Mouse (Mus musculus): ENCODE data around the gene Smim9. TPM values are rescaled to one million over a fixed set of nuclear protein-coding genes. Genes with fewer than 3 reads are reported as not detected.

Gene Smim9
- polyA plus RNA-seq, 1 experiment from 2014 or later = not detected

DNA sequence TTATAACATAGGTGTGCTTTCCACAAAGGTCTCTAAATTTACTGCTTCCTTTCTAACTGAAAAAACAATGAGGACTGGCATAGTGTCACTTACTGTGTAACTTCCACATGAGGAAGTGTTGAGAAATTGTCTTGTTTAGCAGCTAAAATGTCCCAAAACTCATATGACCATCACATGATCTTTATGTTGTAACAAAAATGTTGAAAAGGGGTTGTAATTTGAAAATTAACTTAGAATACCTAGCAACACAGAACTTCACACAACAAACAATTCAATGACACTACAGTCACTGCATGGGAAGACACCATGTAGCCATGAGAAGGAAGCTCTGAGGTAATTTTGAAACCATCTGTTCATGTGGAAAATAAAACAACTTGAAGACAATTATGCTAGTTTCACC lies 36.7 kb downstream of the Smim9 start:
- Histone ChIP-seq H3K4me1 (no peaks in the 10 kb centered on the region), H3K4me3 (no peak overlapping the region), H3K27me3 (no peaks in the 10 kb centered on the region), H3K9me3 (replicated peaks) (no peaks in the 10 kb centered on the region), H3K27ac (no peak overlapping the region), H3K36me3 (ENCODE audit: poor library complexity, severe bottlenecking) (no peaks in the 10 kb centered on the region), H3K4me2 (no peak overlapping the region), H3K9ac (no peak overlapping the region)
- ATAC-seq = no peak

DNA sequence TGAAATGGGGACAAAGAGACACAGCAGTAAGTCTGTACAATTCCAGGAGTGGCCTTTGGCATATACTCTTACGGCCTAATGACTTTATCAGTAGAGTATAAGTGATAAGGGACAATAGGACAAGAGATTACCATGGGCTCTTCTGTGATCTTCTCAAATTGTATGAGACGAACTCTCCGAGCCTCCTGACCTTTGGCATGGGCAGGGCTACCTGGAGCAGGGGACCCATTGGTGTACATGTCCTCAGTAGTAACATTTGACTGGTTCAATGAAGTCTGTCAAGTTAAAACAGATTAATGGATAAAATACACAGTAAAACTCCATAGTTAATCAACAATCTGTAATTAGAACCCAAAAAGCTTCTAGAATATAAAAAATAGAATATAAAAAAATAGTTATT lies 38.0 kb downstream of the Smim9 start:
- no peak for ATAC-seq
- Histone ChIP-seq H3K27me3 (no peaks in the 10 kb centered on the region), H3K4me1 (no peaks in the 10 kb centered on the region), H3K36me3 (ENCODE audit: poor library complexity, severe bottlenecking) (no peaks in the 10 kb centered on the region), H3K9ac (no peak overlapping the region), H3K4me2 (no peak overlapping the region), H3K9me3 (replicated peaks) (no peaks in the 10 kb centered on the region), H3K27ac (no peak overlapping the region), H3K4me3 (no peak overlapping the region)
- 91% methylated on average over 3 of the region's 3 CpGs for WGBS

DNA sequence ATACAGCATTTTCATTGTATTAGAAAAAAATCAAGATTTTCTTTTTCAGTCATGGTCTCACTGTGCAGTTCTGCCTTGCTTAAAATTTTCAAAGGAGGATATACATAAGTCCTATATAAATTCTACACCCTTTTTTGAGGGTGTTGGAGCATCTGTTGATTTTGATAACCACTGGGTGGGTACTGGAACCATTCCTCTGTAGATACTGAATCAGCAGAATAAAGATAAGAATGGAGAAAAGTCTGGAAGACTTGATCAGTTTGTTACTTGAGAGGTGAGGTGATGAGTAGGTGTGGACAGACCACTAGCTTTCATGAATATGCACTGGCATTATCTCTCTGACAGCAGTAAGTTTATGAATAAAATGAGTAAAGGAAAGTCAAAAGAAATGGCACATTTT lies 48.0 kb downstream of the Smim9 start:
- no peaks in the 10 kb centered on the region for H3K4me1 ChIP-seq
- H3K4me2 ChIP-seq = no peak overlapping the region
- H3K4me3 ChIP-seq = no peak overlapping the region
- no peak overlapping the region for H3K27ac ChIP-seq
- H3K36me3 ChIP-seq (ENCODE audit: poor library complexity, severe bottlenecking) = peaks cover 7% of the 10 kb centered on the region; the same call in 1 of the 2 replicates
- no peaks in the 10 kb centered on the region for H3K9me3 ChIP-seq (replicated peaks)
- no peaks in the 10 kb centered on the region for H3K27me3 ChIP-seq
- no peak overlapping the region for H3K9ac ChIP-seq
- no peak for ATAC-seq

DNA sequence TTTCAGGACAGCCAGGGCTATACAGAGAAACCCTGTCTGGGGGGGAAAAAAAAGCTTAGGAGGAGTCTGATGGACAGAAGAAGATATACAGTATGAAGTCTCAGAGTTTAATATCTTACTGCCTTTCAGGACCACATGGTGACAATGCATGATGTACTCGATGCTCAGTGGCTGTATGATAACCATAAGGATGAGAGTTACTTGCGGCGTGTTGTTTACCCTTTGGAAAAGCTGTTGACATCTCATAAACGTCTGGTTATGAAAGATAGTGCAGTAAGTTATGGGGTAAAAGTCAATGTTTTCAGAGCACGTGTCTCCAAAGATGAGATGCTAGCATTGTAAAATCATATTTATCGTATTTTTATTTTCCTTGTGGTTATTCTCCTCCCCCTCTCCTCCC lies 61.3 kb downstream of the Smim9 start:
- Histone ChIP-seq H3K9me3 (replicated peaks) (no peaks in the 10 kb centered on the region), H3K4me2 (no peak overlapping the region), H3K27me3 (no peaks in the 10 kb centered on the region), H3K27ac (no peak overlapping the region), H3K36me3 (ENCODE audit: poor library complexity, severe bottlenecking) (peaks cover 60% of the 10 kb centered on the region), H3K4me1 (peaks cover 2% of the 10 kb centered on the region; the same call in 1 of the 2 replicates), H3K4me3 (no peak overlapping the region), H3K9ac (no peak overlapping the region)
- WGBS = 86% methylated on average over 6 of the region's 6 CpGs
- ATAC-seq = no peak

DNA sequence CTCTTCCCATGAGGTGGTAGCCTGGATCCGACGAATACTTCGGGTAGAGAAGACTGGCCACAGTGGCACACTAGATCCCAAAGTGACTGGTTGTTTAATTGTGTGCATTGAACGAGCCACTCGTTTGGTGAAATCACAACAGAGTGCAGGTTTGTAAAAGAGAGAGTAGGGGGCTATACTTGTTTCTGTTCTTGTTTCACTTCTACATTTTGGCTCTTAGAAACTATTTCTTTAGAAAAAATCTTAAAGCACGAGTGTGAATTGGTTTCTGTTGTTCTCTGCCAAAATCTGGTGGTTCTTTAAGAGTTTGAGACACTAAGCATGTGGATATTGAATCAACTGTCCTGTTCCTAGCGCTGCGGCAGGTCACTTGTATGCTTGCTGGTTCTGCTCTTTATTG lies 64.8 kb downstream of the Smim9 start:
- WGBS = 89% methylated on average over 8 of the region's 8 CpGs
- Histone ChIP-seq H3K4me2 (no peak overlapping the region), H3K9me3 (replicated peaks) (no peaks in the 10 kb centered on the region), H3K27ac (no peak overlapping the region), H3K27me3 (no peaks in the 10 kb centered on the region), H3K4me3 (no peak overlapping the region), H3K9ac (no peak overlapping the region), H3K36me3 (ENCODE audit: poor library complexity, severe bottlenecking) (peaks cover 29% of the 10 kb centered on the region; the same call in 1 of the 2 replicates), H3K4me1 (peaks cover 7% of the 10 kb centered on the region; the same call in 1 of the 2 replicates)
- no peak for ATAC-seq

DNA sequence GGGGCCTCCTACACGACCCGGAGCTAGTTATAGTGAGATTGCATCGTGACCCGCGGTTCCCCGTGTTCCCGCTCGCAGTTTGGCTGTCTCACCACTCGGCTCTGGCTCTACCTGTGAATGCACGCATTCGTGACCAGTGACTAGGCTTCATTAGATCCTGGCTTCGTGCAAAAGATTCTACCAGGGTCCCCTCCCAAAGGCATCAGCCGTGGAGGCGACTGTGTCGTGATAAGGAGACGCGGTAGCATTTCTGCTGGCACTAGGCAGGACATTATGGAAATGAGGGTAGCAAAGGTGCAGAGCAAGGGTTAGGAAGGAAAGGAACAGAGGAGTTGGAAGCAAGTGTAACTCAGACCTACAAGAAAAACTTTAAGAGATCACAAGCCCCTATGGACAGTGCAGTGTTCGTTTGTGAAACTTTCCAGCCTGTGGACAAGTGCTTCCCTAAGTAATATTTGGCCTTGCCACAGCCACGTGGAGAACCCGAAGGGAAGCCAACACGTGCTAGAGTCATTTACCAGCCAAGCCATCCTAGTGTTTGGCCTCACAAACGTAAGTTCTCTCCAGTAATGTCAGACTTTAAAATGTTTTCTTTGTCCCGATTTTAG lies 67.3 kb downstream of the Smim9 start:
- peak overlapping the region; percentile 56 for H3K4me3 ChIP-seq
- peaks cover 18% of the 10 kb centered on the region; the same call in 1 of the 2 replicates for H3K36me3 ChIP-seq (ENCODE audit: poor library complexity, severe bottlenecking)
- 18% methylated on average over 23 of the region's 23 CpGs for WGBS
- H3K27ac ChIP-seq = peak overlapping the region; percentile 54; the same call in 1 of the 2 replicates
- H3K27me3 ChIP-seq = no peaks in the 10 kb centered on the region
- H3K4me1 ChIP-seq = peaks cover 7% of the 10 kb centered on the region; the same call in 1 of the 2 replicates
- peak overlapping the region; percentile 59 for H3K4me2 ChIP-seq
- H3K9me3 ChIP-seq (replicated peaks) = no peaks in the 10 kb centered on the region
- peak; percentile 3; the same call in 1 of the 2 replicates for ATAC-seq
- peak overlapping the region; percentile 63 for H3K9ac ChIP-seq

Other genes starting within 250 kb of the Smim9 start
- gene Gab3, start 78.3 kb downstream of the Smim9 start, polyA plus RNA-seq (2015; fragmentation: Nextera tagmentation; extraction: Ambion mirVana) = 1.0 and 1.2 TPM in 2 replicates
- 117 and 139 TPM in 2 replicates for gene Dkc1, start 67.9 kb downstream of the Smim9 start, polyA plus RNA-seq (2015; fragmentation: Nextera tagmentation; extraction: Ambion mirVana)
- 17.3 and 19.0 TPM in 2 replicates for gene Mpp1, start 32.8 kb downstream of the Smim9 start, polyA plus RNA-seq (2015; fragmentation: Nextera tagmentation; extraction: Ambion mirVana)
- gene Fundc2, start 218.6 kb upstream of the Smim9 start, polyA plus RNA-seq (2015; fragmentation: Nextera tagmentation; extraction: Ambion mirVana) = 31.4 and 37.8 TPM in 2 replicates
- gene F8, start 218.8 kb upstream of the Smim9 start, polyA plus RNA-seq (2015; fragmentation: Nextera tagmentation; extraction: Ambion mirVana) = 1.1 and 1.5 TPM in 2 replicates

Measured in forebrain, embryonic 13.5 days (tissue).